ENCODE assay signal across 28 mouse cellular contexts in genomic region chr3:116788851-116789250, GRCm38 (mm10). TPM values are rescaled to one million over a fixed set of nuclear protein-coding genes. Genes with fewer than 3 reads are reported as not detected.
"Had no signal": no experiment of that assay in that cellular context is flagged by ENCODE, and none has a peak within 500 bp of the region (broad histone marks: within the 10 kb centered on the region; RNA-seq: fewer than 3 reads in every experiment).

No protein-coding gene starts in this region.

- ATAC-seq: forebrain, embryonic 13.5 days; forebrain, embryonic 14.5 days; forebrain, embryonic 15.5 days; forebrain, embryonic 16.5 days; forebrain, postnatal 0 days had no signal

- H3K4me3 ChIP-seq: embryonic facial prominence, embryonic 10.5 days; embryonic facial prominence, embryonic 12.5 days; embryonic facial prominence, embryonic 13.5 days; embryonic facial prominence, embryonic 15.5 days; erythroblast, embryonic 14.5 days; forebrain, embryonic 10.5 days; forebrain, embryonic 12.5 days; forebrain, embryonic 13.5 days; forebrain, embryonic 15.5 days; heart, adult 2 months; heart, embryonic 10.5 days had no signal

- H3K9me3 ChIP-seq: embryonic facial prominence, embryonic 10.5 days; embryonic facial prominence, embryonic 12.5 days; embryonic facial prominence, embryonic 13.5 days; embryonic facial prominence, embryonic 15.5 days; forebrain, embryonic 10.5 days; forebrain, embryonic 12.5 days; forebrain, embryonic 13.5 days; forebrain, embryonic 15.5 days; heart, embryonic 10.5 days had no signal

- DNase-seq: cerebellum, adult 2 months; cerebellum, adult 8-10 months; cerebellum, adult 9-10 months; cerebellum, adult 9-11 months; cerebellum, postnatal 10 days; cerebellum, postnatal 14 days; cerebellum, postnatal 25 days; cerebellum, postnatal 36 days; embryo, embryonic 11 days; forebrain, postnatal 0 days; gastrocnemius, postnatal 10 days; gastrocnemius, postnatal 14 days; gastrocnemius, postnatal 25 days; gastrocnemius, postnatal 36 days; heart, adult 18-20 months; heart, adult 2 months had no signal

- H3K4me1 ChIP-seq: embryonic facial prominence, embryonic 10.5 days; embryonic facial prominence, embryonic 12.5 days; embryonic facial prominence, embryonic 13.5 days; embryonic facial prominence, embryonic 15.5 days; forebrain, embryonic 10.5 days; forebrain, embryonic 12.5 days; forebrain, embryonic 13.5 days; forebrain, embryonic 15.5 days; heart, embryonic 10.5 days had no signal

- H3K4me2 ChIP-seq: embryonic facial prominence, embryonic 12.5 days; embryonic facial prominence, embryonic 13.5 days; embryonic facial prominence, embryonic 15.5 days; forebrain, embryonic 12.5 days; forebrain, embryonic 13.5 days; forebrain, embryonic 15.5 days had no signal

- H3K27ac ChIP-seq: embryonic facial prominence, embryonic 10.5 days; embryonic facial prominence, embryonic 12.5 days; embryonic facial prominence, embryonic 13.5 days; embryonic facial prominence, embryonic 15.5 days; forebrain, embryonic 10.5 days; forebrain, embryonic 12.5 days; forebrain, embryonic 13.5 days; forebrain, embryonic 15.5 days; heart, adult 2 months; heart, embryonic 10.5 days had no signal

- H3K27me3 ChIP-seq: embryonic facial prominence, embryonic 12.5 days; embryonic facial prominence, embryonic 13.5 days; embryonic facial prominence, embryonic 15.5 days; forebrain, embryonic 12.5 days; forebrain, embryonic 13.5 days; forebrain, embryonic 15.5 days had no signal

- H3K9ac ChIP-seq: embryonic facial prominence, embryonic 12.5 days; embryonic facial prominence, embryonic 13.5 days; embryonic facial prominence, embryonic 15.5 days; forebrain, embryonic 12.5 days; forebrain, embryonic 13.5 days; forebrain, embryonic 15.5 days; forebrain, postnatal 0 days had no signal

RNA-seq across cellular contexts. Expression of gene Agl, which starts 19.1 kb away (rescaled TPM):
- polyA plus RNA-seq: erythroblast, embryonic 14.5 days had no signal
